ENCODE assay signal across 17 mouse cellular contexts in the genomic region with DNA sequence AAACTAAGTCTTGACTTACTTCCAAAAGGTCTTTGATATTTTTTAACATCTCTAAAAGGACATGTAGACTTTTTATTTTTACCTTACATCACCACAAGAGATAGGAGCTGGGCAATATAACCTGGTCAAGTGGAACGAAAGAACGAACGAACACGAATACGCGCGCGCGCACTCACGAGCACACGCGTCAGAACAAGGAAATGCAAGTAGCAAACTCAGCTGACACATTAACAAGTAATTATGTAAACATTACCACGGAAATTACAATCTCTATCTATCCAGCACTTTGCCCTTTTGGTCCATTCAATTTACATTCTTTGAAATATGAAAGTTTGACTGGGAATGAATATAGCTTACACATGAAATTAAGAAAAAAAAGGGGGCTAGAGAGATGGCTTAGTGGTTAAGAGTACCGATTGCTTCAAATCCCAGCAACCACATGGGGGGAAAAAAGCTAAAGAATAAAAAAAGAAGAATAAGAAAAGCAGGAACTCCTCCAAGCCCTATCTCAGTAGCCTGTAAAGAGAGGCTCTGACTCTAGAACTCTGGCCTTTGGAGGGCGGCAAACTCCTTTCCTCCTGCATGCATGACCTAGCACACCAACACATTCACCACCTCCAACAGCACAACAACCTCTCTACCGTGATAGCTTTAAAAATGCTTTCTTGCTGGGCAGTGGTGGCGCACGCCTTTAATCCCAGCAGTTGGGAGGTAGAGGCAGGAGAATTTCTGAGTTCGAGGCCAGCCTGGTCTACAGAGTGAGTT. TPM values are rescaled to one million over a fixed set of nuclear protein-coding genes. Genes with fewer than 3 reads are reported as not detected.
A peak's percentile ranks its signal among the peaks of the same experiment; 100 is the strongest.
DNase-seq lines count a peak whose midpoint lies in the region; ATAC-seq and TF ChIP-seq lines count a peak whose summit lies in the region.
"Had no signal": no experiment of that assay in that cellular context is flagged by ENCODE, and none has a peak within 500 bp of the region (broad histone marks: within the 10 kb centered on the region; RNA-seq: fewer than 3 reads in every experiment).

No protein-coding gene starts in this region.

- WGBS in lung, postnatal 0 days = 78% methylated on average over 19 of the region's 19 CpGs
- 92% methylated on average over 19 of the region's 19 CpGs for WGBS in midbrain, embryonic 16.5 days

- TF ChIP-seq CTCF in lung, postnatal 0 days (IDR thresholded peaks at IDR 0.05) = 0 out of 2 replicates have a peak, but pooled peaks have one; percentile 11

- no peak overlapping the region for H3K4me2 ChIP-seq in lung, postnatal 0 days (replicated peaks; ENCODE audit: low read depth, low read length)
- H3K4me2 ChIP-seq in midbrain, embryonic 16.5 days (ENCODE audit: low read length) = no peak overlapping the region
- H3K4me2 ChIP-seq: embryonic facial prominence, embryonic 13.5 days; forebrain, embryonic 13.5 days; liver, embryonic 13.5 days had no signal

- peaks cover 19% of the 10 kb centered on the region; the same call in 1 of the 2 replicates for H3K4me1 ChIP-seq in lung, postnatal 0 days (ENCODE audit: insufficient read depth, low read depth, low read length)
- H3K4me1 ChIP-seq in midbrain, embryonic 16.5 days (ENCODE audit: control insufficient read depth, insufficient read depth, low read length) = peaks cover 10% of the 10 kb centered on the region

- H3K27ac ChIP-seq in lung, postnatal 0 days (ENCODE audit: low read length) = no peak overlapping the region
- no peak overlapping the region for H3K27ac ChIP-seq in midbrain, embryonic 16.5 days (ENCODE audit: low read length)
- H3K27ac ChIP-seq: embryonic facial prominence, embryonic 13.5 days; forebrain, embryonic 13.5 days; liver, embryonic 13.5 days had no signal

- H3K4me3 ChIP-seq in lung, postnatal 0 days (ENCODE audit: low read depth, low read length) = no peak overlapping the region
- no peak overlapping the region for H3K4me3 ChIP-seq in midbrain, embryonic 16.5 days (ENCODE audit: low read depth, low read length)
- H3K4me3 ChIP-seq: embryonic facial prominence, embryonic 13.5 days; forebrain, embryonic 13.5 days; liver, embryonic 13.5 days had no signal

- H3K36me3 ChIP-seq in lung, postnatal 0 days (ENCODE audit: insufficient read depth, low read length) = no peaks in the 10 kb centered on the region
- H3K36me3 ChIP-seq in midbrain, embryonic 16.5 days (ENCODE audit: control insufficient read depth, insufficient read depth, low read length) = no peaks in the 10 kb centered on the region
- H3K36me3 ChIP-seq: embryonic facial prominence, embryonic 13.5 days; liver, embryonic 13.5 days had no signal

- no peak overlapping the region for H3K9ac ChIP-seq in lung, postnatal 0 days (replicated peaks; ENCODE audit: low read depth)
- H3K9ac ChIP-seq in midbrain, embryonic 16.5 days (ENCODE audit: low read depth, low read length) = no peak overlapping the region
- H3K9ac ChIP-seq: embryonic facial prominence, embryonic 13.5 days; forebrain, embryonic 13.5 days; liver, embryonic 13.5 days had no signal

- H3K9me3 ChIP-seq in lung, postnatal 0 days (ENCODE audit: low read length) = no peaks in the 10 kb centered on the region
- no peaks in the 10 kb centered on the region for H3K9me3 ChIP-seq in midbrain, embryonic 16.5 days (replicated peaks; ENCODE audit: control insufficient read depth, low read length, poor library complexity, severe bottlenecking)
- H3K9me3 ChIP-seq: embryonic facial prominence, embryonic 13.5 days; forebrain, embryonic 13.5 days; G1E; liver, embryonic 13.5 days had no signal

- no peak for TF ChIP-seq EP300 in lung, postnatal 0 days (IDR thresholded peaks at IDR 0.05)

- no peaks in the 10 kb centered on the region for H3K27me3 ChIP-seq in lung, postnatal 0 days (replicated peaks; ENCODE audit: insufficient read depth, low read length)
- no peaks in the 10 kb centered on the region for H3K27me3 ChIP-seq in midbrain, embryonic 16.5 days (ENCODE audit: control insufficient read depth, insufficient read depth, low read depth, low read length)
- H3K27me3 ChIP-seq: embryonic facial prominence, embryonic 13.5 days; forebrain, embryonic 13.5 days; liver, embryonic 13.5 days had no signal

- ATAC-seq in CD4-positive, CD25-positive, alpha-beta regulatory T cell, adult 4 months = no peak
- ATAC-seq in lung, postnatal 0 days = no peak
- ATAC-seq in megakaryocyte, adult 5-6 weeks (ENCODE audit: poor library complexity, severe bottlenecking) = no peak
- no peak for ATAC-seq in midbrain, embryonic 16.5 days
- ATAC-seq: forebrain, embryonic 13.5 days; inflammation-experienced regulatory T-cells, adult 6 months had no signal

- peak; percentile 57 for DNase-seq in CD4-positive, CD25-positive, alpha-beta regulatory T cell, adult 2 months (ENCODE audit: low read depth, low spot score)
- DNase-seq in lung, postnatal 0 days (ENCODE audit: low spot score) = no peak
- no peak for DNase-seq in lung, adult 18-20 months
- DNase-seq in kidney, postnatal 36 days = peak; percentile 68 to 72
- peak; percentile 50 to 59 for DNase-seq in thymus, postnatal 36 days
- DNase-seq: cerebellum, adult 9-11 months; gastrocnemius, postnatal 14 days; heart, postnatal 10 days; liver, embryonic 13.5 days; retina, postnatal 1 day had no signal

RNA-seq across cellular contexts. Expression of a gene that starts 58.7 kb away (rescaled TPM):
- polyA plus RNA-seq in CD4-positive, CD25-positive, alpha-beta regulatory T cell, adult 4 months (2017; shearing (Covaris generic)) = 10 to 100 TPM; 79.7 to 84.1 TPM
- 46.5 and 60.1 TPM in 2 replicates for polyA plus RNA-seq in lung, postnatal 0 days (2015; fragmentation: Nextera tagmentation; extraction: Ambion mirVana)
- 86.2 and 87.9 TPM in 2 replicates for total RNA-seq in megakaryocyte, adult 5-6 weeks (2015)
- 90.5 and 102 TPM in 2 replicates for total RNA-seq in megakaryocyte, adult 5-6 weeks (2017)
- 23.2 and 25.8 TPM in 2 replicates for polyA plus RNA-seq in midbrain, embryonic 16.5 days (2015; fragmentation: Nextera tagmentation; extraction: Ambion mirVana)

Comparison
In these comparisons a context has a peak if more than half of its experiments do, and no peak if none do; other contexts are left out.
1. DNase-seq: peak in CD4-positive, CD25-positive, alpha-beta regulatory T cell, adult 2 months (single experiment), kidney, postnatal 36 days (2 of 2) and thymus, postnatal 36 days (2 of 2); none in lung, postnatal 0 days (single experiment) and lung, adult 18-20 months (0 of 2).